ENCODE assay signal across 19 mouse cellular contexts in the genomic region with DNA sequence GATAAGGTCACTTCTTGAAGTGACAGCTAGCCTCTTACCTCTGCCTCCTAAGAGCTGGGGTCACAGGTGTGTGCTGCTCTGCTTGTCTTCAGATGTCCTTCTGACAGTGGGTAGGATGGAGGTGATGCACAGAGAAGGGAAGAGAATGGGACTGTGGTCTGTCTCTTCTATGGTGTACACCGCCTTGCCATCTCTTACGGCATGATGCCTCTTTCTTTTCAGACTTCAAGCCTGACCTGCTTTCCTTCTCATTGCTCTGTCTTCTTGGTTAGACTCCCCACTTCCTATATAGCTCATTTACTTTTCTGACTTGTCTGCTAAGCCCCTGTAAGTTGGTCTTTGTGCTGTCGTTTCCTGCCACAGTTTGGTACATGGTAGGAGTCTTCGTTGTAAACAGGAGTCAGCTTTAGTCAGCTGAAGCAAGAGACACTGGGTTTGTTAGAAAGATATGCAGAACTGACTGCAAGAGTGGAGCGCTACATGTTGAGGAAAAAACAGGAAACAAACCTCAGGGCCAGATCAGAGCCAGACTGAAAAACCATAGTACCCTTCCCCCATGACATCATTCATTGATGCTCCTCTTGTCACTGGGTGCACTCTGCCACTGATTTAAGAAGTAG. TPM values are rescaled to one million over a fixed set of nuclear protein-coding genes. Genes with fewer than 3 reads are reported as not detected.
DNase-seq lines count a peak whose midpoint lies in the region; ATAC-seq lines count a peak whose summit lies in the region.
"Had no signal": no experiment of that assay in that cellular context is flagged by ENCODE, and none has a peak within 500 bp of the region (broad histone marks: within the 10 kb centered on the region; RNA-seq: fewer than 3 reads in every experiment).

No protein-coding gene starts in this region.

- intact Hi-C loops in heart, postnatal 10 days (cut with DNase I): no loop called here

- H3K9me3 ChIP-seq in liver, embryonic 12.5 days (replicated peaks): no peaks in the 10 kb centered on the region
- no peaks in the 10 kb centered on the region for H3K9me3 ChIP-seq in liver, embryonic 11.5 days (ENCODE audit: control insufficient read depth, low read length)
- H3K9me3 ChIP-seq: heart, embryonic 13.5 days; hindbrain, embryonic 10.5 days; limb, embryonic 13.5 days; midbrain, embryonic 13.5 days had no signal

- WGBS in liver, embryonic 12.5 days (ENCODE audit: insufficient replicate concordance): 54% methylated on average over 5 of the region's 5 CpGs
- 64% methylated on average over 5 of the region's 5 CpGs for WGBS in liver, embryonic 11.5 days

- H3K4me2 ChIP-seq in liver, embryonic 12.5 days: no peak overlapping the region
- no peak overlapping the region for H3K4me2 ChIP-seq in liver, embryonic 11.5 days
- H3K4me2 ChIP-seq: heart, embryonic 13.5 days; limb, embryonic 13.5 days; midbrain, embryonic 13.5 days had no signal

- H3K9ac ChIP-seq in liver, embryonic 12.5 days: no peak overlapping the region
- no peak overlapping the region for H3K9ac ChIP-seq in liver, embryonic 11.5 days (ENCODE audit: low read depth, low read length)
- H3K9ac ChIP-seq: heart, embryonic 13.5 days; limb, embryonic 13.5 days; midbrain, embryonic 13.5 days had no signal

- ATAC-seq in liver, embryonic 12.5 days: no peak
- ATAC-seq in liver, embryonic 11.5 days (replicated peaks; ENCODE audit: low FRiP score): no peak
- peak; percentile 84 for ATAC-seq in inflammation-experienced regulatory T-cells, adult 6 months
- ATAC-seq: forebrain, embryonic 16.5 days; midbrain, embryonic 13.5 days had no signal

- no peak for DNase-seq in liver, embryonic 11.5 days (ENCODE audit: low spot score)
- peak; percentile 40 to 44 for DNase-seq in CD8-positive naive resting alpha-beta T cell, adult 2 months (ENCODE audit: low read depth in 2 of 2, low spot score in 2 of 2)
- DNase-seq in thymus, postnatal 0 days (ENCODE audit: low spot score): peak; percentile 72
- no peak for DNase-seq in cerebellum, postnatal 4 days (ENCODE audit: low spot score in 2 of 2)
- DNase-seq in adrenal gland, postnatal 25 days: no peak
- no peak for DNase-seq in heart, postnatal 10 days
- DNase-seq: cerebellum, adult 8-10 months; gastrocnemius, postnatal 10 days; kidney, adult 11 months; right cerebral cortex, postnatal 4 days had no signal

- no peak overlapping the region for H3K4me3 ChIP-seq in liver, embryonic 12.5 days
- H3K4me3 ChIP-seq in liver, embryonic 11.5 days (ENCODE audit: low read depth, low read length): no peak overlapping the region
- H3K4me3 ChIP-seq: erythroblast, embryonic 14.5 days; heart, embryonic 13.5 days; hindbrain, embryonic 10.5 days; left cerebral cortex, adult 2 months; limb, embryonic 13.5 days; midbrain, embryonic 13.5 days had no signal

- peaks cover 20% of the 10 kb centered on the region for H3K36me3 ChIP-seq in liver, embryonic 12.5 days
- H3K36me3 ChIP-seq in liver, embryonic 11.5 days (ENCODE audit: control insufficient read depth, insufficient read depth, low read length): no peaks in the 10 kb centered on the region
- H3K36me3 ChIP-seq: heart, embryonic 13.5 days; hindbrain, embryonic 10.5 days; limb, embryonic 13.5 days; midbrain, embryonic 13.5 days had no signal

- H3K27me3 ChIP-seq in liver, embryonic 12.5 days (replicated peaks): no peaks in the 10 kb centered on the region
- H3K27me3 ChIP-seq in liver, embryonic 11.5 days (replicated peaks; ENCODE audit: control insufficient read depth, insufficient read depth, low read length): no peaks in the 10 kb centered on the region
- H3K27me3 ChIP-seq: heart, embryonic 13.5 days; limb, embryonic 13.5 days; midbrain, embryonic 13.5 days had no signal

- peaks cover 79% of the 10 kb centered on the region for H3K4me1 ChIP-seq in liver, embryonic 12.5 days
- H3K4me1 ChIP-seq in liver, embryonic 11.5 days (replicated peaks; ENCODE audit: control insufficient read depth, insufficient read depth, low read length): peaks cover 7% of the 10 kb centered on the region
- H3K4me1 ChIP-seq: heart, embryonic 13.5 days; hindbrain, embryonic 10.5 days; limb, embryonic 13.5 days had no signal

- H3K27ac ChIP-seq in liver, embryonic 12.5 days: 0 out of 2 replicates have a peak overlapping the region, but pooled peaks have one; percentile 10
- H3K27ac ChIP-seq in liver, embryonic 11.5 days (ENCODE audit: low read depth, low read length): no peak overlapping the region
- H3K27ac ChIP-seq: heart, embryonic 13.5 days; hindbrain, embryonic 10.5 days; left cerebral cortex, adult 2 months; limb, embryonic 13.5 days; midbrain, embryonic 13.5 days had no signal

RNA-seq across cellular contexts. Expression of a gene that starts 13.4 kb away (rescaled TPM):
- 32.6 and 32.7 TPM in 2 replicates for polyA plus RNA-seq in liver, embryonic 12.5 days (2016; fragmentation: Nextera tagmentation; extraction: Ambion mirVana)
- 19.1 and 22.6 TPM in 2 replicates for polyA plus RNA-seq in liver, embryonic 11.5 days (2014; fragmentation: Nextera tagmentation; extraction: Ambion mirVana)
- polyA plus RNA-seq in inflammation-experienced regulatory T-cells, adult 6 months (2017; shearing (Covaris generic)): 10 to 100 TPM; 16.5 to 20.8 (median 20.3) TPM
- 6.6 and 8.9 TPM in 2 replicates for polyA plus RNA-seq in thymus, postnatal 0 days (2015; fragmentation: Nextera tagmentation; extraction: Ambion mirVana)
- 21.5 and 26.7 TPM in 2 replicates for total RNA-seq in adrenal gland, postnatal 25 days (2021)
- 10 to 100 TPM; 11.8 to 12.0 TPM for total RNA-seq in heart, postnatal 10 days (2021)

Comparison
In these comparisons a context has a peak if more than half of its experiments do, and no peak if none do; other contexts are left out.
1. DNase-seq: peak in CD8-positive naive resting alpha-beta T cell, adult 2 months (2 of 2) and thymus, postnatal 0 days (single experiment); none in liver, embryonic 11.5 days (single experiment), cerebellum, postnatal 4 days (0 of 2), adrenal gland, postnatal 25 days (single experiment) and heart, postnatal 10 days (0 of 2).